Mouse (Mus musculus): ENCODE measurements around the gene 5730409E04Rik.

- TF ChIP-seq CTCF (IDR thresholded peaks at IDR 0.05; ENCODE audit: borderline replicate concordance, insufficient read depth, low read length) (no peak), POLR2A (IDR thresholded peaks at IDR 0.05; ENCODE audit: low read depth, low read length) (no peak)
Measured at GRCm38 (mm10) chr4:126627021-126627681, 17.5 kb downstream of the 5730409E04Rik start.
